Mouse (Mus musculus) thymus, adult 2 months (tissue): Measurements from ENCODE around the gene Map3k3. TPM values are rescaled to one million over a fixed set of nuclear protein-coding genes. Genes with fewer than 3 reads are reported as not detected.

Experiments
- DNase-seq: peaks from one replicate; pipeline ENCODE4 v3.0.0; 2021
- H3K27ac ChIP-seq: fragments of 200-500 bp; 2 replicates; pipeline ENCODE4 v1.5.1; 2012; ENCODE audit warnings: low read length, control low read depth; ENCODE audit not compliant: control insufficient read depth, insufficient read depth
- H3K27me3 ChIP-seq: fragments of 200-500 bp; 2 replicates; pipeline ENCODE4 v1.6.1; 2012; ENCODE audit warnings: mild to moderate bottlenecking, low read length, moderate library complexity, mixed read lengths; ENCODE audit not compliant: control insufficient read depth, insufficient read depth
- H3K36me3 ChIP-seq: fragments of 200-500 bp; 2 replicates; pipeline ENCODE4 v1.6.1; 2012; ENCODE audit warnings: mild to moderate bottlenecking, low read length, moderate library complexity; ENCODE audit not compliant: control insufficient read depth, insufficient read depth
- H3K4me1 ChIP-seq: fragments of 200-500 bp; replicated peaks from 2 replicates; pipeline ENCODE4 v1.6.1; 2012; ENCODE audit warnings: low read length; ENCODE audit not compliant: control insufficient read depth, insufficient read depth
- H3K4me3 ChIP-seq: fragments of 200-500 bp; 2 replicates; pipeline ENCODE4 v1.5.1; 2012; ENCODE audit warnings: mild to moderate bottlenecking, low read length, control low read depth, moderate library complexity; ENCODE audit not compliant: control insufficient read depth, insufficient read depth
- CTCF ChIP-seq: fragments of 200-500 bp; IDR thresholded peaks from 2 replicates; pipeline ENCODE4 v1.5.1; 2012; ENCODE audit warnings: mild to moderate bottlenecking, control low read depth, low read length, moderate library complexity, borderline replicate concordance; ENCODE audit not compliant: control insufficient read depth, poor library complexity, insufficient read depth; ENCODE audit errors: extremely low read depth
- POLR2A ChIP-seq: fragments of 200-500 bp; IDR thresholded peaks from 2 replicates; pipeline ENCODE4 v1.6.1; 2012; ENCODE audit warnings: mild to moderate bottlenecking, low read length, control low read depth, moderate library complexity; ENCODE audit not compliant: control insufficient read depth, poor library complexity, insufficient read depth; ENCODE audit errors: extremely low read depth
- WGBS: fragments of 180-500 bp; shearing (Covaris S2); methylation state at CpG from one replicate; pipeline ENCODE4 v1.1.7; 2018; 5-methylcytosine and 5-hydroxymethylcytosine counted together
- polyA plus RNA-seq: library from polyadenylated mRNA; depleted of rRNA; stranded (reverse); fragments of >200 nt; gene quantifications from 2 replicates; pipeline ENCODE4 v1.2.3, GENCODE M21; 2012; rRNA removed

Gene Map3k3
- polyA plus RNA-seq, result 45.6 and 46.0 TPM in 2 replicates

- DNase-seq, result peak; percentile 98
- peak; percentile 52; the same call in 1 of the 2 replicates for TF ChIP-seq CTCF
- TF ChIP-seq POLR2A, result peak; percentile 95
- Histone ChIP-seq H3K4me1 (0 out of 2 replicates have a peak, but pooled peaks cover 2% of the 10 kb centered on the region), H3K4me3 (peak within 1 kb of the TSS; percentile 86), H3K36me3 (no peaks in the 10 kb centered on the region), H3K27ac (peak within 1 kb of the TSS; percentile 49), H3K27me3 (no peaks in the 10 kb centered on the region)
- 1% methylated on average over 69 of the region's 69 CpGs for WGBS
Observed at GRCm38 (mm10) chr11:106083708-106084701, at the start of gene Map3k3. Gene Map3k3, plus strand, starts transcription at chr11:106084613.

GRCm38 (mm10) chr11:106034986-106035385, 49.4 kb upstream of the Map3k3 start:
- Histone ChIP-seq H3K27ac (no peak overlapping the region), H3K36me3 (no peaks in the 10 kb centered on the region), H3K27me3 (no peaks in the 10 kb centered on the region), H3K4me3 (no peak overlapping the region), H3K4me1 (peaks cover 15% of the 10 kb centered on the region)
- DNase-seq, result no peak
- no peak for TF ChIP-seq POLR2A
- TF ChIP-seq CTCF, result no peak
- 95% methylated on average over 9 of the region's 9 CpGs for WGBS

- H3K36me3 ChIP-seq, result no peaks in the 10 kb centered on the region
- peak within 1 kb of the TSS; percentile 78 for H3K4me3 ChIP-seq
- under 1% methylated on average over 66 of the region's 66 CpGs for WGBS
- no peaks in the 10 kb centered on the region for H3K27me3 ChIP-seq
- TF ChIP-seq CTCF (no peak; the same call in 1 of the 2 replicates), POLR2A (peak; percentile 45)
- H3K4me1 ChIP-seq, result peaks cover 15% of the 10 kb centered on the region
- peak within 1 kb of the TSS; percentile 4; the same call in 1 of the 2 replicates for H3K27ac ChIP-seq
- peak; percentile 98 for DNase-seq
Observed at GRCm38 (mm10) chr11:106036548-106037417, 47.6 kb upstream of the Map3k3 start, which contains the start of gene Dcaf7. Gene Dcaf7, plus strand, starts transcription at chr11:106036872.

- TF ChIP-seq POLR2A, result no peak
- TF ChIP-seq CTCF, result no peak
- Histone ChIP-seq H3K27ac (no peak overlapping the region), H3K4me1 (peaks cover 15% of the 10 kb centered on the region), H3K27me3 (no peaks in the 10 kb centered on the region), H3K36me3 (no peaks in the 10 kb centered on the region), H3K4me3 (peak overlapping the region; percentile 78)
- WGBS, result under 1% methylated on average over 13 of the region's 13 CpGs
- DNase-seq, result peak; percentile 45
Observed at GRCm38 (mm10) chr11:106037418-106037751, 47.0 kb upstream of the Map3k3 start.

- Histone ChIP-seq H3K36me3 (peaks cover 22% of the 10 kb centered on the region), H3K27ac (no peak overlapping the region), H3K4me3 (no peak overlapping the region), H3K27me3 (no peaks in the 10 kb centered on the region), H3K4me1 (no peaks in the 10 kb centered on the region)
- DNase-seq, result no peak
- TF ChIP-seq CTCF (no peak), POLR2A (no peak)
Observed at GRCm38 (mm10) chr11:106044349-106044748, 40.1 kb upstream of the Map3k3 start.

- DNase-seq, result no peak
- WGBS, result 100% methylated on average over 1 of the region's 1 CpGs
- Histone ChIP-seq H3K27me3 (no peaks in the 10 kb centered on the region), H3K4me1 (no peaks in the 10 kb centered on the region), H3K36me3 (peaks cover 26% of the 10 kb centered on the region), H3K4me3 (no peak overlapping the region), H3K27ac (no peak overlapping the region)
- no peak for TF ChIP-seq CTCF
- TF ChIP-seq POLR2A, result no peak
Observed at GRCm38 (mm10) chr11:106045256-106045655, 39.2 kb upstream of the Map3k3 start.
